Mouse (Mus musculus): ENCODE data around the gene Il9.

DNA sequence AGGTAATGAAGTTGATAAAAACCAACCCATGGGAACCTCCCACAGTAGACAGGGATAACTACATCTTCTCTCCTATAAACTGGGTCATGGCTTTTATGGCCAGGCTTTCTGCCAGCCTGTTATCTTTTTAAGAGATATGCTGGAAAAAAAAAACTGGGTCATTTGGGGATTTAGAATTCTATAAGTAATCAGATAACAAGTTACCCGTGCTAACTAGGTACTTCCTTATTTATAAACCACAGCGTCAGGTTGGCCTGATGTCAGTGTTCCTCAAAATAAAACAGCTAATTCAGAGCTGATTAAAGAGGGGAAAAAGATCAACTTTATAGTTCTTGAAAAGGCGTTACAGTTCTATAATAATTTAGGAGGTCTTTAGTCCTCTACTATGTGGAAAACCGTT, 47.0 kb upstream of the Il9 start:
- no peak for TF ChIP-seq CTCF (IDR thresholded peaks at IDR 0.05; ENCODE audit: low read depth)
- TF ChIP-seq EP300 (IDR thresholded peaks at IDR 0.05; ENCODE audit: low read depth) = no peak

All from liver, postnatal 0 days (tissue).